Mouse (Mus musculus): Measurements from ENCODE around the gene Rab5c. TPM values are rescaled to one million over a fixed set of nuclear protein-coding genes. Genes with fewer than 3 reads are reported as not detected.
A peak's percentile ranks its signal among the peaks of the same experiment; 100 is the strongest.

The Rab5c gene
- total RNA-seq, 4 experiments from 2014 or later: 47.1 to 62.6 (median 51.0) TPM

GRCm38 (mm10) chr11:100754021-100754692, 16.1 kb upstream of the Rab5c start:
- no peak for DNase-seq (ENCODE audit: low spot score)

- no peak for DNase-seq (ENCODE audit: low spot score)
These were observed 14.3 kb upstream of the Rab5c start for GRCm38 (mm10) chr11:100752294-100752693.

- DNase-seq (ENCODE audit: low spot score): no peak
These were observed 12.1 kb upstream of the Rab5c start for GRCm38 (mm10) chr11:100750127-100750526.

GRCm38 (mm10) chr11:100749469-100749868, 11.5 kb upstream of the Rab5c start:
- no peak for DNase-seq (ENCODE audit: low spot score)

GRCm38 (mm10) chr11:100748620-100749019, 10.6 kb upstream of the Rab5c start:
- DNase-seq (ENCODE audit: low spot score): no peak

GRCm38 (mm10) chr11:100747114-100747513, 9.1 kb upstream of the Rab5c start:
- no peak for DNase-seq (ENCODE audit: low spot score)

GRCm38 (mm10) chr11:100746546-100746945, 8.5 kb upstream of the Rab5c start:
- no peak for DNase-seq (ENCODE audit: low spot score)

GRCm38 (mm10) chr11:100745085-100745484, 7.1 kb upstream of the Rab5c start:
- DNase-seq (ENCODE audit: low spot score): no peak

GRCm38 (mm10) chr11:100741348-100741747, 3.3 kb upstream of the Rab5c start:
- DNase-seq (ENCODE audit: low spot score): peak; percentile 45

GRCm38 (mm10) chr11:100738749-100739148, 734 bp upstream of the Rab5c start:
- DNase-seq (ENCODE audit: low spot score): no peak

- DNase-seq (ENCODE audit: low spot score): no peak
These were observed 796 bp downstream of the Rab5c start for GRCm38 (mm10) chr11:100737105-100737733.

- DNase-seq (ENCODE audit: low spot score): no peak
These were observed 1.3 kb downstream of the Rab5c start for GRCm38 (mm10) chr11:100736746-100737080.

GRCm38 (mm10) chr11:100735954-100736745, 1.9 kb downstream of the Rab5c start:
- no peak for DNase-seq (ENCODE audit: low spot score)

GRCm38 (mm10) chr11:100735134-100735865, 2.7 kb downstream of the Rab5c start:
- no peak for DNase-seq (ENCODE audit: low spot score)

GRCm38 (mm10) chr11:100730477-100731205, 7.4 kb downstream of the Rab5c start:
- DNase-seq (ENCODE audit: low spot score): peak; percentile 48

- DNase-seq (ENCODE audit: low spot score): no peak
These were observed 8.0 kb downstream of the Rab5c start for GRCm38 (mm10) chr11:100729976-100730375.

- no peak for DNase-seq (ENCODE audit: low spot score)
These were observed 9.4 kb downstream of the Rab5c start for GRCm38 (mm10) chr11:100728601-100729000.

GRCm38 (mm10) chr11:100727201-100727600, 10.8 kb downstream of the Rab5c start:
- DNase-seq (ENCODE audit: low spot score): no peak

GRCm38 (mm10) chr11:100724919-100725512, 13.0 kb downstream of the Rab5c start:
- peak; percentile 69 for DNase-seq (ENCODE audit: low spot score)

GRCm38 (mm10) chr11:100722493-100723028, 15.5 kb downstream of the Rab5c start:
- no peak for DNase-seq (ENCODE audit: low spot score)

Data from heart, adult 8-10 months (tissue).